Mouse (Mus musculus) small intestine, adult 2 months (tissue): Measurements from ENCODE around the gene Cmah.
A peak's percentile ranks its signal among the peaks of the same experiment; 100 is the strongest.

Source experiments
- CTCF ChIP-seq: fragments of 200-500 bp; IDR thresholded peaks from 2 replicates; pipeline ENCODE4 v1.5.1; 2012; ENCODE audit warnings: low read depth, mild to moderate bottlenecking, control low read depth, inconsistent platforms, low read length, moderate library complexity, mixed read lengths; ENCODE audit not compliant: insufficient replicate concordance, insufficient read length; ENCODE audit errors: extremely low read depth
- POLR2A ChIP-seq: fragments of 200-500 bp; IDR thresholded peaks from 2 replicates; pipeline ENCODE4 v1.6.1; 2012; ENCODE audit warnings: low read depth, mild to moderate bottlenecking, control low read depth, inconsistent platforms, low read length, moderate library complexity

DNA sequence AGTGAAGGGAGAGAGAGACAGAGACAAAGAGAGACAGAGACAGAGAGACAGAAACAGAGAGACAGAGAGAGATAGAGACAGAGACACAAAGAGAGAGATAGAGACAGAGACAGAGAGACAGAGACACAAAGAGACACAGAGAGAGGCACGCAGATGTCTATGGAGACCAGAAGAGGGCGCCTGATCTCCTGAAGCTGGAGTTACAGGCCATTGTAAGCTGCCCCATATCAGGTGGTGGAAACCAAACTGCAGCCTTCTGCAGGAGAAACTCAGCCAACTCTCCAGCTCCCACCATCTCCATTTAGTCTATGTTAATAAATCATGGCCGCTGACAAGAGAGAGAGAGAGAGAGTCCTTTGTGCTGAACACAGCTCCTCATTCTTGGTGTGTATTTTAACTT lies 172.3 kb downstream of the Cmah start:
- peak; percentile 44; the same call in 1 of the 2 replicates for TF ChIP-seq CTCF
- no peak for TF ChIP-seq POLR2A
